Mouse (Mus musculus) C3H10T1/2 (cell line): ENCODE measurements around the gene Fer. TPM values are rescaled to one million over a fixed set of nuclear protein-coding genes. Genes with fewer than 3 reads are reported as not detected.

ENCODE experiments used
- polyA plus RNA-seq, 2 experiments: library from polyadenylated mRNA; unstranded; fragments of >200 nt; fragmentation: generic; extraction: Trizol; gene quantifications; one replicate each; pipeline ENCODE4 v1.2.1; 2012; ENCODE audit warnings: missing spikeins in 2 of 2

Fer gene
- polyA plus RNA-seq = 10 to 100 TPM in 1 of 2 experiments, 1 to 10 TPM in 1; 1.4 to 13.9 TPM

GRCm38 (mm10) chr17:63863012-63863630, at the start of gene Fer:
Gene Fer, plus strand, starts transcription at chr17:63863062.

GRCm38 (mm10) chr17:63863647-63864149, 836 bp downstream of the Fer start, which contains the start of gene A930002H24Rik:
Gene A930002H24Rik, minus strand, starts transcription at chr17:63863791.

Other genes starting within 250 kb of the Fer start
- 1 to 10 TPM in 1 of 2 experiments, under 1 TPM in 1; 0.13 to 3.4 TPM for gene A930002H24Rik, start 729 bp downstream of the Fer start, polyA plus RNA-seq